In genomic region chr7:34230116-34230515, GRCm38 (mm10) we compare ENCODE assay signal across 8 mouse cellular contexts. TPM values are rescaled to one million over a fixed set of nuclear protein-coding genes. Genes with fewer than 3 reads are reported as not detected.
DNase-seq lines count a peak whose midpoint lies in the region; ATAC-seq and TF ChIP-seq lines count a peak whose summit lies in the region.

Gene Gpi1, minus strand, starts transcription at chr7:34230336.

- ATAC-seq in G1E (ENCODE audit: extremely low read depth, insufficient number of reproducible peaks, low FRiP score, poor library complexity, severe bottlenecking) = peak; percentile 66
- peak; percentile 27; the same call in 1 of the 2 replicates for ATAC-seq in cerebellum, adult (ENCODE audit: insufficient number of reproducible peaks, low FRiP score, low TSS enrichment)
- peak; percentile 57 for ATAC-seq in forebrain, embryonic 13.5 days
- ATAC-seq in heart, postnatal 0 days (ENCODE audit: insufficient read depth, low read depth) = peak; percentile 76
- ATAC-seq in liver, postnatal 0 days = peak; percentile 63
- ATAC-seq in neural tube, embryonic 13.5 days (ENCODE audit: low read depth) = peak; percentile 12

- peak within 1 kb of the TSS; percentile 75 for H3K9ac ChIP-seq in forebrain, embryonic 13.5 days
- H3K9ac ChIP-seq in heart, postnatal 0 days (replicated peaks; ENCODE audit: low read depth, low read length) = peak within 1 kb of the TSS; percentile 86
- peak within 1 kb of the TSS; percentile 89 for H3K9ac ChIP-seq in liver, postnatal 0 days (replicated peaks)
- peak within 1 kb of the TSS; percentile 80 for H3K9ac ChIP-seq in neural tube, embryonic 13.5 days

- TF ChIP-seq CTCF in G1E (IDR thresholded peaks at IDR 0.05; ENCODE audit: low read depth, low read length) = no peak
- TF ChIP-seq CTCF in heart, postnatal 0 days (IDR thresholded peaks at IDR 0.05; ENCODE audit: low read depth) = peak; percentile 49
- TF ChIP-seq CTCF in liver, postnatal 0 days (IDR thresholded peaks at IDR 0.05; ENCODE audit: low read depth) = peak; percentile 64

- DNase-seq in G1E (ENCODE audit: low spot score) = peak; percentile 84
- peak; percentile 95 for DNase-seq in heart, postnatal 0 days (ENCODE audit: low spot score)
- DNase-seq in kidney, postnatal 36 days = peak; percentile 89 to 91
- peak; percentile 94 for DNase-seq in liver, postnatal 0 days
- peak; percentile 70 for DNase-seq in telencephalon, adult 2 months (ENCODE audit: low read depth, low spot score)

- TF ChIP-seq EP300 in heart, postnatal 0 days (IDR thresholded peaks at IDR 0.05; ENCODE audit: low read depth) = peak; percentile 60; the same call in 1 of the 2 replicates
- no peak for TF ChIP-seq EP300 in liver, postnatal 0 days (IDR thresholded peaks at IDR 0.05; ENCODE audit: low read depth)

- peak within 1 kb of the TSS; percentile 81 for H3K4me2 ChIP-seq in forebrain, embryonic 13.5 days
- H3K4me2 ChIP-seq in heart, postnatal 0 days (ENCODE audit: low read depth, low read length) = peak within 1 kb of the TSS; percentile 83
- H3K4me2 ChIP-seq in liver, postnatal 0 days (ENCODE audit: low read depth, low read length) = peak within 1 kb of the TSS; percentile 96
- H3K4me2 ChIP-seq in neural tube, embryonic 13.5 days = peak within 1 kb of the TSS; percentile 79

- peaks cover 47% of the 10 kb centered on the region for H3K36me3 ChIP-seq in G1E (replicated peaks)
- H3K36me3 ChIP-seq in forebrain, embryonic 13.5 days (ENCODE audit: poor library complexity, severe bottlenecking) = peaks cover 32% of the 10 kb centered on the region
- H3K36me3 ChIP-seq in heart, postnatal 0 days (replicated peaks; ENCODE audit: control insufficient read depth, insufficient read depth, low read length) = peaks cover 29% of the 10 kb centered on the region
- H3K36me3 ChIP-seq in liver, postnatal 0 days (replicated peaks; ENCODE audit: insufficient read depth, low read length) = peaks cover 25% of the 10 kb centered on the region
- H3K36me3 ChIP-seq in neural tube, embryonic 13.5 days = peaks cover 26% of the 10 kb centered on the region

- H3K4me3 ChIP-seq in G1E (ENCODE audit: low read depth, low read length) = peak within 1 kb of the TSS; percentile 88
- H3K4me3 ChIP-seq in forebrain, embryonic 13.5 days = peak within 1 kb of the TSS; percentile 77
- H3K4me3 ChIP-seq in heart, postnatal 0 days (ENCODE audit: low read depth, low read length) = peak within 1 kb of the TSS; percentile 86
- H3K4me3 ChIP-seq in liver, postnatal 0 days (ENCODE audit: low read depth, low read length) = peak within 1 kb of the TSS; percentile 88
- peak within 1 kb of the TSS; percentile 74 for H3K4me3 ChIP-seq in neural tube, embryonic 13.5 days

- H3K27me3 ChIP-seq in G1E (ENCODE audit: insufficient read depth, low read length) = no peaks in the 10 kb centered on the region
- no peaks in the 10 kb centered on the region for H3K27me3 ChIP-seq in forebrain, embryonic 13.5 days
- H3K27me3 ChIP-seq in heart, postnatal 0 days (ENCODE audit: control insufficient read depth, insufficient read depth, low read length) = no peaks in the 10 kb centered on the region
- H3K27me3 ChIP-seq in liver, postnatal 0 days (ENCODE audit: insufficient read depth, low read length) = no peaks in the 10 kb centered on the region
- H3K27me3 ChIP-seq in neural tube, embryonic 13.5 days = no peaks in the 10 kb centered on the region

- H3K9me3 ChIP-seq in G1E (replicated peaks) = no peaks in the 10 kb centered on the region
- no peaks in the 10 kb centered on the region for H3K9me3 ChIP-seq in forebrain, embryonic 13.5 days (replicated peaks)
- no peaks in the 10 kb centered on the region for H3K9me3 ChIP-seq in heart, postnatal 0 days (replicated peaks; ENCODE audit: control insufficient read depth, low read length)
- H3K9me3 ChIP-seq in liver, postnatal 0 days (ENCODE audit: low read length) = no peaks in the 10 kb centered on the region
- no peaks in the 10 kb centered on the region for H3K9me3 ChIP-seq in neural tube, embryonic 13.5 days

- peak within 1 kb of the TSS; percentile 68 for H3K27ac ChIP-seq in forebrain, embryonic 13.5 days
- peak within 1 kb of the TSS; percentile 97 for H3K27ac ChIP-seq in heart, postnatal 0 days (ENCODE audit: low read depth)
- peak within 1 kb of the TSS; percentile 89 for H3K27ac ChIP-seq in liver, postnatal 0 days (ENCODE audit: low read depth)
- peak within 1 kb of the TSS; percentile 86 for H3K27ac ChIP-seq in neural tube, embryonic 13.5 days (replicated peaks)

- peaks cover 84% of the 10 kb centered on the region for H3K4me1 ChIP-seq in G1E (ENCODE audit: insufficient read depth, low read depth, low read length)
- peaks cover 33% of the 10 kb centered on the region for H3K4me1 ChIP-seq in forebrain, embryonic 13.5 days
- H3K4me1 ChIP-seq in heart, postnatal 0 days (ENCODE audit: control insufficient read depth, insufficient read depth) = peaks cover 47% of the 10 kb centered on the region
- peaks cover 54% of the 10 kb centered on the region for H3K4me1 ChIP-seq in liver, postnatal 0 days (ENCODE audit: insufficient read depth)
- peaks cover 62% of the 10 kb centered on the region for H3K4me1 ChIP-seq in neural tube, embryonic 13.5 days (replicated peaks)

- under 1% methylated on average over 31 of the region's 39 CpGs for WGBS in forebrain, embryonic 13.5 days
- WGBS in heart, postnatal 0 days = under 1% methylated on average over 36 of the region's 39 CpGs
- 6% methylated on average over 20 of the region's 39 CpGs for WGBS in liver, postnatal 0 days (ENCODE audit: insufficient replicate concordance)
- WGBS in neural tube, embryonic 13.5 days = 0% methylated on average over 39 of the region's 39 CpGs

RNA-seq across cellular contexts. Expression of gene Gpi1, which starts in this region (rescaled TPM):
- total RNA-seq in G1E (2014; fragmentation: Nextera tagmentation) (522 and 617 TPM in 2 replicates), G1E (2017) (590 and 664 TPM in 2 replicates)
- 3,102 and 4,494 TPM in 2 replicates for polyA plus RNA-seq in G1E (2012)
- polyA plus RNA-seq in forebrain, embryonic 13.5 days (2015; fragmentation: Nextera tagmentation; extraction: Ambion mirVana) = 216 and 230 TPM in 2 replicates
- 645 and 692 TPM in 2 replicates for total RNA-seq in heart, postnatal 0 days (2014; rRNA removed; ENCODE audit: low replicate concordance)
- polyA plus RNA-seq in heart, postnatal 0 days (2015; fragmentation: Nextera tagmentation; extraction: Ambion mirVana) = 587 and 618 TPM in 2 replicates
- 173 and 218 TPM in 2 replicates for polyA plus RNA-seq in liver, postnatal 0 days (2015; fragmentation: Nextera tagmentation; extraction: Ambion mirVana)
- 209 and 242 TPM in 2 replicates for polyA plus RNA-seq in neural tube, embryonic 13.5 days (2015; fragmentation: Nextera tagmentation; extraction: Ambion mirVana)

Comparison
In these comparisons a context has a peak if more than half of its experiments do, and no peak if none do; other contexts are left out.
1. Peak in every context shown above with its lines: DNase-seq, ATAC-seq, H3K4me3 ChIP-seq and H3K27ac ChIP-seq.
2. ATAC-seq: peak in every context shown above with its lines; median percentile 76 in heart, postnatal 0 days; 66 in G1E; 63 in liver, postnatal 0 days; 57 in forebrain, embryonic 13.5 days; 27 in cerebellum, adult; 12 in neural tube, embryonic 13.5 days.